ENCODE assay signal across 9 mouse cellular contexts in genomic region chr5:144914433-144914906, GRCm38 (mm10). TPM values are rescaled to one million over a fixed set of nuclear protein-coding genes. Genes with fewer than 3 reads are reported as not detected.
A peak's percentile ranks its signal among the peaks of the same experiment; 100 is the strongest.
DNase-seq lines count a peak whose midpoint lies in the region; ATAC-seq and TF ChIP-seq lines count a peak whose summit lies in the region.
"Had no signal": no experiment of that assay in that cellular context is flagged by ENCODE, and none has a peak within 500 bp of the region (broad histone marks: within the 10 kb centered on the region; RNA-seq: fewer than 3 reads in every experiment).

No protein-coding gene starts in this region.

- ATAC-seq in kidney, embryonic 14.5 days (ENCODE audit: low FRiP score, low TSS enrichment): peak; percentile 57; the same call in 1 of the 2 replicates
- no peak for ATAC-seq in neural tube, embryonic 15.5 days (ENCODE audit: low FRiP score)

- H3K4me2 ChIP-seq in kidney, embryonic 14.5 days (replicated peaks; ENCODE audit: low read depth, low read length): no peak overlapping the region
- H3K4me2 ChIP-seq in neural tube, embryonic 15.5 days: no peak overlapping the region

- H3K9me3 ChIP-seq in kidney, embryonic 14.5 days (ENCODE audit: control insufficient read depth, low read length): no peaks in the 10 kb centered on the region
- no peaks in the 10 kb centered on the region for H3K9me3 ChIP-seq in neural tube, embryonic 15.5 days (replicated peaks)

- H3K27me3 ChIP-seq in kidney, embryonic 14.5 days (ENCODE audit: control insufficient read depth, insufficient read depth, low read length): no peaks in the 10 kb centered on the region
- H3K27me3 ChIP-seq in neural tube, embryonic 15.5 days (replicated peaks): no peaks in the 10 kb centered on the region

- peak; percentile 49 to 68 for DNase-seq in cerebellum, postnatal 10 days
- no peak for DNase-seq in cerebellum, postnatal 4 days (ENCODE audit: low spot score in 2 of 2)
- peak; percentile 30 to 51 for DNase-seq in layer of hippocampus, adult 2 months (ENCODE audit: low spot score in 2 of 2)
- DNase-seq in layer of hippocampus, adult 9-11 months: no peak
- no peak for DNase-seq in thymus, adult 18-20 months
- DNase-seq in layer of hippocampus, postnatal 25 days (ENCODE audit: extremely low spot score in 1 of 2, low spot score in 1 of 2): no peak
- DNase-seq: lung, postnatal 10 days had no signal

- no peak for TF ChIP-seq CTCF in layer of hippocampus, adult 2 months (conservative IDR thresholded peaks at IDR 0.05)

- H3K27ac ChIP-seq in layer of hippocampus, adult 2 months: peak overlapping the region; percentile 81
- H3K27ac ChIP-seq in kidney, embryonic 14.5 days (ENCODE audit: low read depth, low read length): peak overlapping the region; percentile 59; the same call in 1 of the 2 replicates
- peak overlapping the region; percentile 42 for H3K27ac ChIP-seq in neural tube, embryonic 15.5 days (replicated peaks)

- peaks cover 41% of the 10 kb centered on the region for H3K4me1 ChIP-seq in kidney, embryonic 14.5 days (ENCODE audit: control insufficient read depth, insufficient read depth, low read length)
- peaks cover 55% of the 10 kb centered on the region for H3K4me1 ChIP-seq in neural tube, embryonic 15.5 days

- H3K36me3 ChIP-seq in kidney, embryonic 14.5 days (ENCODE audit: control insufficient read depth, insufficient read depth, low read length): no peaks in the 10 kb centered on the region
- no peaks in the 10 kb centered on the region for H3K36me3 ChIP-seq in neural tube, embryonic 15.5 days

- no peak overlapping the region for H3K9ac ChIP-seq in kidney, embryonic 14.5 days (ENCODE audit: low read depth, low read length)
- no peak overlapping the region for H3K9ac ChIP-seq in neural tube, embryonic 15.5 days (replicated peaks)

- WGBS in kidney, embryonic 14.5 days: 32% methylated on average over 7 of the region's 7 CpGs
- 44% methylated on average over 7 of the region's 7 CpGs for WGBS in neural tube, embryonic 15.5 days

- no peak overlapping the region; the same call in 1 of the 2 replicates for H3K4me3 ChIP-seq in layer of hippocampus, adult 2 months
- no peak overlapping the region for H3K4me3 ChIP-seq in kidney, embryonic 14.5 days (ENCODE audit: low read length)
- H3K4me3 ChIP-seq in neural tube, embryonic 15.5 days (replicated peaks): no peak overlapping the region

RNA-seq across cellular contexts. Expression of gene Smurf1, which starts 51.2 kb away (rescaled TPM):
- 10 to 100 TPM; 29.2 to 30.5 TPM for total RNA-seq in layer of hippocampus, adult 2 months (2021)
- polyA plus RNA-seq in kidney, embryonic 14.5 days (2014; fragmentation: Nextera tagmentation; extraction: Ambion mirVana): 13.5 and 20.2 TPM in 2 replicates
- 22.4 and 23.7 TPM in 2 replicates for polyA plus RNA-seq in neural tube, embryonic 15.5 days (2015; fragmentation: Nextera tagmentation; extraction: Ambion mirVana)
- total RNA-seq in layer of hippocampus, postnatal 25 days (2021): 10 to 100 TPM; 30.1 to 34.3 TPM

Comparison
In these comparisons a context has a peak if more than half of its experiments do, and no peak if none do; other contexts are left out.
1. DNase-seq: peak in cerebellum, postnatal 10 days (2 of 2) and layer of hippocampus, adult 2 months (2 of 2); none in cerebellum, postnatal 4 days (0 of 2), layer of hippocampus, adult 9-11 months (single experiment), thymus, adult 18-20 months (0 of 2) and layer of hippocampus, postnatal 25 days (0 of 2).
2. Peak in every context shown above with its lines, with median percentiles within 50 percentile points of each other: H3K27ac ChIP-seq.